Mouse (Mus musculus) gastrocnemius, adult 2 months (tissue): ENCODE data around the gene Mast1. TPM values are rescaled to one million over a fixed set of nuclear protein-coding genes. Genes with fewer than 3 reads are reported as not detected.
A peak's percentile ranks its signal among the peaks of the same experiment; 100 is the strongest.

Experiments used
- DNase-seq: peaks from one replicate; pipeline ENCODE4 v3.0.0; 2022
- H3K27ac ChIP-seq: fragments of 200-600 bp; 2 replicates; pipeline ENCODE4 v1.8.1; 2022; ENCODE audit warnings: mild to moderate bottlenecking
- H3K4me3 ChIP-seq: fragments of 200-600 bp; 2 replicates; pipeline ENCODE4 v1.8.1; 2022; ENCODE audit warnings: mild to moderate bottlenecking, moderate library complexity
- CTCF ChIP-seq: fragments of 200-600 bp; IDR thresholded peaks from 2 replicates; pipeline ENCODE4 v1.8.1; 2022; ENCODE audit warnings: antibody characterized with exemption, mild to moderate bottlenecking, moderate library complexity
- intact Hi-C: fragments of 180-260 bp; cut with DNase I; formaldehyde crosslinking; loops from one replicate; pipeline ENCODE4 v1.15.1; 2025
- total RNA-seq, 2 experiments: library from RNA; stranded (reverse); gene quantifications; 2 replicates each; pipeline ENCODE4 v1.2.3; 2021

Mast1 gene
- total RNA-seq, 2 experiments from 2014 or later, result 0.17 TPM; not detected in 1

DNA sequence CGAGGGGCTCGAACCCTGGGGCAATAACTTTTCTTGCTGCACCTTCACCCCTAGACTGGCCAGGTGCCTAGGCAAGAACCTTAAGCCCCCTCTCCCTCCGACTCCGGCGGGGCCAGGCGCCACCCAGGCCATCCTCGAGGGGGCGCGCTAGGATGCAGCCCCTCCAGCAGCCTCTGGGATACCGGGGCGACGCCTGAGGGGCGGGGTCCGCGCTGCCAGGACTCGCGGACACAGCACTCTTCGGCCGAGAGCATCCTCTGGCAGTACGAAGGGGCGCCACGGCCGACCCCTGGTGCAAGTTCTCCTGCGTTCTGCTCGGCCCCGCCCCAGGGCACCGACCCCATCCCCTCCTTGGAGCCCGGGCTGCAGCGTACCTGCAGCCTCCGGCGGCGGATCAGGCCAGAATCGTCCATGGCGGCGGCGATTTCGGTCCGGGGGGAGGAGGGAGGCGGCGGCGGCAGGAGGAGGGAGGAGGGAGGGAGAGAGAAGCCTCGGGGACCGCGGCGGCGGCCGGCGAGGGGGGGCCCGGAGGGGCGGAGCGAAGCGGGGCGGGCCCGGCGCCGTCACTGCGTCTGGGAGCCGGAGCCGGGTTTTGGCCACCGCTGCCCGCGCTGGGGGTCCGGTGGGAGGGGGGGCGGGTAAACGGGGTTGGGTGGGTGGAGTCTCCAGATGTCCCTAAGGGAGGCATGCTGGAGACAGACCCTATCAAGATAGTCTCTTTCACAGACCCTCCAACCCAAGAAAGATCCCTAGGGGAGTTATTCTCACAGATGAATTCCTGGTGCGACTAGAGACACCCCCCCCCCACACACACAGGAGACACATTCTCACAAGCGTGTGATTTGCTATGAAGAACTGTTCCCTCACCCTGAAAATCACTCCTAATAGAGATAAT is 8.7 kb upstream of the Mast1 start:
- H3K27ac ChIP-seq, result no peak overlapping the region
- peak; percentile 25; the same call in 1 of the 2 replicates for TF ChIP-seq CTCF
- peak overlapping the region; percentile 67 for H3K4me3 ChIP-seq
- intact Hi-C loops, result no loop called here
- no peak for DNase-seq

DNA sequence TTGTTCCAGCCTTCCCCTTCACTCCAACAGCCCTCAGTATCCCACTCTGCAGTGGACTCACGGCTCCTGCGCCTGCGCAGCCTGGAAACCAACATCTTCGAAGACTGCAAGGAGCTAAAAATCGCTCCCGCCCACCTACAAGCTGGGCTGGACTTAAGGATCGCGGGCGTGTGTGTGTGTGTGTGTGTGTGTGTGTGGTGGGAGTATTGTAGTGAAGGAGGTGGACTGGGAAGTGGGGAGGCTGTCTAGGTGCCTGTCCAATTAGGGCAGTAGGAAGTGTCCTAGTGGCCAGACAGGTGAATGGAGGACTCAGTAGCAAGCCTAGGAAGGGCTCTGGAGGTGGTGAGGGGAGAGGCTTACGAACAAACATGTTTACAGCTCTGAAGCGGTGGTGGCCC is 8.1 kb upstream of the Mast1 start:
- no peak for DNase-seq
- Histone ChIP-seq H3K4me3 (peak overlapping the region; percentile 67; the same call in 1 of the 2 replicates), H3K27ac (no peak overlapping the region)
- intact Hi-C loops, result no loop called here
- TF ChIP-seq CTCF, result no peak

DNA sequence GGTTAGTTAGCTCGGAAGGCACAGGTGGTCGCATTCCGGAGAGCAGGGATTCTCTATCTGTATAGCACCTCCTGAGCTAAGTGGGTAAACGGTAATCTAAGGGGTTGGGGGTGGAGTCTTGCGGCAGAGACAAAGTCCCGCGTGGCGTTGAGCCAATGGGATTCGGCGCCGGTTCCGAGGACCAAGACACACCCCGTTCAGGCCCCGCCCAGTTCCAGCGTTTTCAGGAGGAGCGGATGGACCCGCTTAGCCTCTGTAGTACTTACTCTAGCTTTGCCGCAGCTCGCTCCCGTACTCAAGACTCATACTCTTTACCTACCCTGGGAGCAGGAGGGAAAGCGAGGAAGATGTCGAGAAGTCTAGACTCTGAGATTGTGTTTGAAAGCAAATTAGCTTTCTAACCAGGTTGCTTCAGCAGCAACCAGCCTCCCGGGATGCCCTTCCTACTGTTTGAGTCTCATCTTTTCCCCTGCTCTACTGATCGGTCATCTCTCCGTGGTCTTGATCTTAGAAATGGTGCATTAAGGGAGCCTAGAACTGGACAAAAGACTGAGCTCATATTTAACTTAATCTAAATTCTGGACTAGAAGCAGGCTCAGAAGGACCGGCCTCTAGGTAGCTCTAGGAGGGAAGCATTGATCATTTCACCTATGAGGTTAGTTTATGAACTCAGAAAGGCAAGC is 7.5 kb upstream of the Mast1 start:
- intact Hi-C loops, result no loop called here
- no peak overlapping the region for H3K27ac ChIP-seq
- DNase-seq, result peak; percentile 55
- no peak for TF ChIP-seq CTCF
- H3K4me3 ChIP-seq, result peak overlapping the region; percentile 3; the same call in 1 of the 2 replicates

DNA sequence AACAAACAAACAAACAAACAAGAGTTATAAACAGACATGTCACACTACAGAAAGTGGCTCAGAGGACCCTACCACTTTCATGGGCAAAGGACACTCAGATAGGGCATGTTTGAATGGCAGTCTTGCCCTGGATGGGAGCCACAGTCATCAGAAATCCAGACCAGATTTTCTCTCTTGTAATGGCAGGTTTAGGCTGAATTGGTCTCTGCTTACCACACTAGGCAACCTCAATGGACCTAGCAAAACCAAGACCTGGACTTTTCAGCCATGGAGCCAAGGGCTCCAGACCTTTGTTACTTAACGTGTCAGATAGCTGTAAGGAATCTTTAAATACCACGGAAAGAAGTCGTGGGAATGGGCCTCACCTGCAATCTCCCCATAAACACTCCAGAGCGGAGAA is 6.5 kb upstream of the Mast1 start:
- intact Hi-C loops, result no loop called here
- DNase-seq, result no peak
- no peak for TF ChIP-seq CTCF
- H3K4me3 ChIP-seq, result no peak overlapping the region
- no peak overlapping the region for H3K27ac ChIP-seq

DNA sequence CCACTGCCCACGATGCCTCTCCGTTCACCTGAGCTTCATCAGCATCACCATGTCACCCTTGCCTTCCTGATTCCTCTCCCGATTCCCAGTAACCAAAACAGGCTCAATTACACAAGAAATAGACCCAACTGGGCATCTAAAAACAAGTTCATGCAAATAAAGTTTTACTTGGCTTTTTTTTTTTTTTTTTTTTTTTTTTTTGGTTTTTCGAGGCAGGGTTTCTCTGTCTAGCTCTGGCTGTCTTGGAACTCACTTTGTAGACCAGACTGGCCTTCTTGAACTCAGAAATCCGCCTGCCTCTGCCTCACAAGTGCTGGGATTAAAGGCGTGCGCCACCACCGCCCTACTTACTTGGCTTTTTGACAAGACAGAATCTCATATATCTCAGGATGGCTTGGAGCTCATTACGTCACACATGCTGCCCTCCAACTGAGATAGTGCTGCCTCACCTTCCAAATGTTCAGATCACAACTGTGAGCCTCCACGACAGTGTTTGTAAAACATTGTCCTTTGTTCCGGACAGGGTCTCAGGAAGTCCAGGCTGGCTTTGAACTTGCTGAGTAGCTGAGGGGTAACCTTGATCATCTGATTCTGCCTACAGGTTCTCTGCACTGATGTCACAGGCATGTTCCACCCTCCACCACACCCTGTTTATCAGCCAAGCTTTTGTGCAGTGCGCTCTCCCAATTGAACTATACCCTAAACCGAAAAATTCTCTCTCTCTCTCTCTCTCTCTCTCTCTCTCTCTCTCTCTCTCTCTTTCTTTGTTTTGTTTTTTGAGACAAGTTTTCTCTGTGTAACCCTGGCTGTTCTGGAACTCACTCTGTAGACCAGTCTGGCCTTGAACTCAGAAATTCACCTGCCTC is 694 bp upstream of the Mast1 start:
- Histone ChIP-seq H3K4me3 (peak overlapping the region; percentile 66; the same call in 1 of the 2 replicates), H3K27ac (no peak overlapping the region)
- intact Hi-C loops, result no loop called here
- DNase-seq, result no peak
- TF ChIP-seq CTCF, result no peak

DNA sequence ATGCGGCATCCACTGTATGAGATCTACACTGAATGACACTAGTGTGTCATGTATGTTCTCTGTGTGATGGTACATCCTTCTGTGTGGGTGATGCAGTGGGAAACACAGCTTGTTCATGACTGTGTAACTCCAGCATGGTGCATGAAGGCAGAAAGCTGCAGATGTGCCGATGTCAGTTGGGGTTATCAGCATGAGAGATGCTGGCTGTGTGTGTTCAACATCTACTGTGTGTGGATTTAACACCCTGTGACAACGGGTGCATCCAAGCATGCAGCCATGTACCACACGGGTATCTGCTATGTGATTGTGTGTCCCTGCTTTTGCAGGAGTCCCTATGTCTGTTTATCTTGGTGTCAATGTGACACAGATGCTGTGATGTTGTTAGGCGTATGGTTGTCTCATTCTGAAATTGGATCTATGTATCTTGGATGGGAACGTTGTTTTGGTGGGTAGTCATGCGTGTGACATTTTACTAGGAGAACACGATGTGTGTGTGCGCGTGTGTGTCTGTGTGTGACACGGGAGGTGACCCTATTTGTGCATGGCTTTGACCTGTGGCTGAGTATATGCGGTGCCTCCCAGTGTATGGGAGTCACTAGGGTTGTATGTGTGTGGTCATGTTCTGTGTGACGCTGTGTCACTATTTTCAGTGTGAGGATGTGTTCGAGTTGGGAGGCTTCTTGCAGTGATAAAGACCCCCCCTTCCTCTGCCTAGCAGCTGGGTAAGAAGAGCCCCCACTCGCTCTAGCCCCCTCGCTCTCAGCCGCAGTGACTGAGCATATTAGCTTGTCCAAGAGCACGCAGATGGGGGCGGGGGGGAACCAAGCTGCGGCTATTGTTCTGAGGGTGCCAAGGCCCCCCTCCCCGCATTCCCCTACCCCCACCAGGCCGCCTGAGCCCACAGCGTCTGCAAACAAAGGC is 858 bp downstream of the Mast1 start:
- H3K27ac ChIP-seq, result no peak overlapping the region
- peak overlapping the region; percentile 66; the same call in 1 of the 2 replicates for H3K4me3 ChIP-seq
- no peak for DNase-seq
- no peak for TF ChIP-seq CTCF
- intact Hi-C loops, result no loop called here

DNA sequence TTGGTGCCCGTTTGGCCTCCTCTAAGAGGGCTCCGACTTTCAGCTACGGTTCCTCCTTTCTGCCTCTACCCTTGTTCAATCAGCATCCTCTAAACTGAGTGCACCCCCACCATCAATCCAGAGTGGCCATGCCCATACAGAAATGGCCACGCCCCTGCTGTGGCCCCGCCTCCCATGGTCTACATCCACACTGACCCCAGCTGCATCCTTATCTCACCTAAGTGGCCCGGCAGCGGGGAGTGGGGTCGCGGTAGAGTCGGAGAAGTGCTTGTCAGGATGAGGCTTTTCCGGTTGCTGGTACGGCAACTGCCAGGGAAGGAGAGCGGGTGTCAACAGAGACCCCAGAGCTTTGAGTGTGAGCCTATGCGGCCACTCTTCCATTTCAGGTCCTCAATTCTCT is 1.7 kb downstream of the Mast1 start:
- Histone ChIP-seq H3K4me3 (no peak overlapping the region), H3K27ac (no peak overlapping the region)
- no peak for DNase-seq
- intact Hi-C loops, result no loop called here
- TF ChIP-seq CTCF, result no peak

DNA sequence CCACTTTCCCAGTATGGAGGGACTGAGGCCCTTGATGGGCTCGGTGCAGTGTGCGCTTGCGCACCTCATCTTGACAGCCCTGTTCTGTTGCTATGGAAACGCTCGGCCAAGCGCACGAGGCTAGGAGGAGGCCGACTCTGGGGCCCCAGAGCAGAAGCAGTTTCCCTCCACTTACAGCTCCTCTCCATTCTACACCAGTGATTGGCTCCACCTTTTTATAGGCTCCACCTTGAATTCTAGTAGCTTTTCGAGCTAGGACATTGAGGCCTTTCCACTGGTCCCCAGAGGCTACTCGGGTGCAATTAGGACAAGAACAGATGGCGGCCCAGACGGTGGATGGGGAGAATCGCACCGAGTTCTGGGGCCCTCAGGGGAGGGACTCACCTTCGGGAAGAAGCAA is 2.3 kb downstream of the Mast1 start:
- Histone ChIP-seq H3K27ac (no peak overlapping the region), H3K4me3 (no peak overlapping the region)
- no peak for DNase-seq
- intact Hi-C loops, result no loop called here
- no peak for TF ChIP-seq CTCF

DNA sequence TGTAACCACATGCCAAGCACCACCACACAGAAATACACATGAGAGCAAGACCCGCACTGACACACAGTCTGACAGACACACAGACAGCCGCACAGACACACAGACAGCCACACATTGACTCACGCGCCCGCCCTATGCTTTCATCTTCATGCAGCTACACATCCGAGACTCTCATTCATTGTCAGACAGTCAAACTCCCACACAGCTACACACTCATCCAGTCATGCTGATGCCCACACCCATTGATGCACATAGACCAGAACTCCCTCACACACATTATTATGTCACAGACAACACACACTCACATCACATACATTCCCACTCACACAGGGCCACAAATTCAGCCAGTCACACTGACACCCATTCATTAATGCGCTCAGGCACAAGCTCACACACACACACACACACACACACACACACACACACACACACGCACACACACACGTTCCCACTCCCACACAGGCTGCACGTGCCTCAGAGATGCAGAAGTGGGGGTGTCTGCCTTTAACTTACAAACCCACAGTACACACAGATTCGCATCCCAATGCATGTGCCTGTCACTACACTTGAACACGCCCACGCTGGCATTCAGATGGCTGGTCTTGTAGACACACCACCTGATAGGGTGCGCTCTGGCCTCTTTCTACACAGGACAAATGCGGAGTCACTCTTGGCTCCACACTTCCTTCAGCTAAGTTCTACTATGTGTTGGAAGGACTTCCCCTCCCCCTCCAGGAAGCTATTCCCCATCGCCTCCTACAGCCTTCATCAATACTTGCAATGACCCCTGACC is 3.2 kb downstream of the Mast1 start:
- DNase-seq, result no peak
- intact Hi-C loops, result no loop called here
- TF ChIP-seq CTCF, result no peak
- Histone ChIP-seq H3K27ac (no peak overlapping the region), H3K4me3 (no peak overlapping the region)

DNA sequence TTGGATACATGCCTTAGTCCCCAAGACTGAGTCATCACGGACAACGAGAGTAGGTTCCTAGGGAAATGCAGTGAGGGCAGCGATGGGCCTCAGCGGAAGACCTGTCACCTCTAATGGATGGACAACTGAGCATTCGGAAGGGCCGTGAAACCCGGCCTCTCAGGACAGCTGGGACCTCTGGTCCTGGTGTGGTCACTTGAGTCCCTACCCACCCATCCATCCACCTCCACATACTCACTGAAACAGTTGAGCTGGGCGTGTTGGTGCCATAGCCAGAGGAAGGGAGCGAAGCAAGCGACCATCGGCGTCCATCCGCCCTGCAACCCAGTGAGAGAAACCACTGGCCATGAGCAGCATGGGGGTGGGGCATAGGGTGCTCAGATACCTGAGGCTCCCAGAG is 6.6 kb downstream of the Mast1 start:
- no peak for DNase-seq
- H3K4me3 ChIP-seq, result no peak overlapping the region
- TF ChIP-seq CTCF, result no peak
- intact Hi-C loops, result no loop called here
- H3K27ac ChIP-seq, result no peak overlapping the region
